Mouse (Mus musculus): ENCODE measurements around the gene 0610010K14Rik. TPM values are rescaled to one million over a fixed set of nuclear protein-coding genes. Genes with fewer than 3 reads are reported as not detected.

Gene 0610010K14Rik
- total RNA-seq (2023), result 70.8 TPM

DNA sequence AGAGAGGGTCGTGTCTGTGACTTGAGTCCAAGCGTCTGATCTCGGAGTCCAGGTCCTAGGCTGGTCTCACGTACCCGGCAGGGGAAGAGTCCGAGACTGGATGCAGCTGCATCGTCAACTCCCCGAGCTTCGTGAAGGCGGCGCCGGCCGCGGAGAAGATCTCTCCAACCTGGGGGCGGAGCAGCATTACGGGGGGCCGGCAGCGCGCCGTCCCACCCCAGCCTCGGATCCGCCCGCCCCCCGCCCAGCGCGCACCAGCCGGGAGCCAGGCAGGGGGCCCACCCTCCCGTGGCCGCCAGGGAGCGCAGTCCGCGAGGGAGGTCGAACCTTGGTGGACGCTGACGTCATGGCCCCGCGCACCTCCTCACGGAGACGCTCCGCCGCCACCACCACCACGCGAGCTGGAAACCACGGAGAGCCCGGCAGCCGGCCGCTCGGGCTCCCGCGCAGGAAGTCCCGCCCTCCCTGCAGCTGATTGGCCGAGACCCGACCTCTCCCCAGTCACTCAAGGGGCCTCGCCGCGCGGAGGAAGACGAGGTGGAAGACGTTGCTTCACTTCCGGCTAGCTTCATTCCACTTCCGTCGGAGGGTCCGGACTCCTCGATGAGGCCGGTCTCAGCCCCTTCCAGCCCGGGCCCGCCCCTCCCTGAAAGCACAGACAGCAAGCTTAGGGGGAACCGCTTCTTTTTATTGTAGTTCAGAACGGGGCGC, at the start of gene 0610010K14Rik:
Gene 0610010K14Rik, minus strand, starts transcription at position 458 of the 711 bp plus-strand sequence.

DNA sequence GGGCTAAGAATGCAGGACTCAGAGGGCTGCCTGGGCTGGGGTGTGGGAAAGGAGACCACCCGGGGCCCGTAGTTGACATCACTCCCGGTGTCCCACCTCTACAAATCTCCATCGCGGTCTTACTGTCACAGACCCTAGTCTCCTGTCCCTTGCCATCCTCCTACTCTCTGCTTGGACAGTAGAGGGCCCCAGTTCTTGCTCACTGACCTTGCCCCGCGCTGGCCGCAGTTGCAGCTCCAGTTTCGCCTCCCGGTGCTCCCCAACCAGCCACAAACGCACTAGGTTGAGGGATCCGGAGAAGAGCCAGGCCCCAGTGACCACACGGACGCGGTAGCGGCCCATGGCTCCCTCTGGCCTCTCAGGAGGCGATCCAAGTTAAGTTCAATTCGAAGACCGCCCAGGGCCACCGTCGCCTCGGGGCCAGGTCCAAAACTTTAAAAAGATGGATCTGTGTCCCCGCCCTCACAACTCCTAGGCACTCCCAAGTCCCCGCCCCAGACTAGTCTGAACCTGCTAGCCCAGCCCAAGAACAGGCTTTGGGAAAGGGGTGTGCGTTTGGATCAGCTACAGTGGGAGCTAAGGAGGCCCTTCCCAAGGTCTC, 17.3 kb upstream of the 0610010K14Rik start, which contains the start of gene Alox12:
Gene Alox12, minus strand, starts transcription at position 423 of the 601 bp plus-strand sequence.

DNA sequence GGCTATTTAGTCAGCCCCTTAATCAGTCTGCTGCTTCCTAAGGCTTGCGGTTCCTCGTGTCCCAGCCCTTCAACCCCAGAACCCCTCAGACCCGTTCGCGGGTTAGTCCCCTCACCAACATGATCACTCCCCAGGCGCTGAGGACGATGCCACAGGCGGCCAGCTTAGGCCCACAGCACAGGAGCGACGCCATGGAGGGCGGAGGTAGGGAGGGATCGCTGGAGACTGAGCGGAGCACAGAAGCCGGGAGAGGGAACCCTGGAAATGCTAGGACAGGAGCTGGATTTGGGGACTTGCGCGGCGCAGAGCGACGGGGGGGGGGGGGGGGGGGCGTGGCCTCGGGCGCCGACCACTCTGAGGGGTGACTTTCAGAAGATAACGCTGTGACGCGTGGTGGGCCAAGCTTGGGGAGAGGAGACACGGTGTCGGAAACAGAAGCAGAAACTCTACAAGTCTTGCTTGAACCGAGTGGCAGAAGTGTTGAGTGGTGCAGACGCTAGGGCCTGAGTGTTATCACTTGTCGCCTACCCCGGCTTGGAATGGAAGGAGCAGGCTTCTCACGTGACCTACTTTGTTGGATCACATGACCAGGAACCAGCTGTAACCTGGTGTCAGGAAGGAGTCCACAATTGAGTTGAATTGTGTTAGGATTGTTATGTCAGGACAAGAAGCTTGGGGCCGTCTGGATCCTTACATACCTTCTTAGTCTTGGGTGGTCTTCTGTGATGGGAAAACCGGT, 2.0 kb upstream of the 0610010K14Rik start, which contains the start of the genes Gm21988 and Rnasek:
Gene Gm21988, minus strand, starts transcription at position 290 of the 739 bp plus-strand sequence.
Gene Rnasek, minus strand, starts transcription at position 302 of the 739 bp plus-strand sequence.

GRCm38 (mm10) chr11:70229260-70230010, 8.3 kb downstream of the 0610010K14Rik start, which contains the start of gene Bcl6b:
Gene Bcl6b, minus strand, starts transcription at chr11:70229798.

GRCm38 (mm10) chr11:70220731-70221602, 16.7 kb downstream of the 0610010K14Rik start, which contains the start of gene Slc16a13:
Gene Slc16a13, minus strand, starts transcription at chr11:70221064.

DNA sequence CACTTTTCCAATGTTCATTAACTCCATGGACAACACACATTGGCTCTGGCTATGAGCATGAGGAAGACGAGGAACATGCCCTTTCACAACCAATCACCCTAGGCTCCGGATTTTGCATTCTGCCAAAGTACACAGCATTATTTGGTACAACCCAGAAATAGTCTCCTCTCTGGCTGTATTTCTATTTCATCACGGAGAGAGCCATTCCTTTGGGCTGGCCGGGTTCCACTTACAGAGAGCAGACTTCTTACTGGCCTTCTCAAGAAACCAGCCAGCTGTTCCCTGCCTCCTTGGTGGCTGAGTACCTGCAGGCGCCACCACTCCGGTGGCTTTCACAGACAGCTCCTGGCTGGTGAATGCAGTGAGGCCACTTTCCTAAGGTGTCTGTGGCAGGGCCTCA, 25.3 kb downstream of the 0610010K14Rik start, which contains the start of gene Slc16a11:
Gene Slc16a11, plus strand, starts transcription at position 330 of the 400 bp plus-strand sequence.

Other genes with a start within 250 kb of the 0610010K14Rik start
- 187 TPM for gene Gabarap, start 246.8 kb downstream of the 0610010K14Rik start, total RNA-seq (2023)
- gene Phf23, start 242.1 kb downstream of the 0610010K14Rik start, total RNA-seq (2023), result 50.0 TPM
- gene Dvl2, start 237.3 kb downstream of the 0610010K14Rik start, total RNA-seq (2023), result 26.9 TPM
- gene Acadvl, start 222.5 kb downstream of the 0610010K14Rik start, total RNA-seq (2023), result 57.5 TPM
- 38.6 TPM for gene Dlg4, start 221.0 kb downstream of the 0610010K14Rik start, total RNA-seq (2023)
- not detected for gene Asgr1, start 183.8 kb downstream of the 0610010K14Rik start, total RNA-seq (2023)
- gene Asgr2, start 145.3 kb downstream of the 0610010K14Rik start, total RNA-seq (2023), result not detected
- gene Mgl2, start 107.6 kb downstream of the 0610010K14Rik start, total RNA-seq (2023), result not detected
- 1.5 TPM for gene Clec10a, start 81.7 kb downstream of the 0610010K14Rik start, total RNA-seq (2023)
- gene Slc16a11, start 25.2 kb downstream of the 0610010K14Rik start, total RNA-seq (2023), result not detected
- gene Slc16a13, start 16.9 kb downstream of the 0610010K14Rik start, total RNA-seq (2023), result 1.8 TPM
- gene Bcl6b, start 8.1 kb downstream of the 0610010K14Rik start, total RNA-seq (2023), result 0.21 TPM
- gene Gm21988, start 1.9 kb upstream of the 0610010K14Rik start, total RNA-seq (2023), result 2.5 TPM
- gene Rnasek, start 1.9 kb upstream of the 0610010K14Rik start, total RNA-seq (2023), result 62.8 TPM
- 0.73 TPM for gene Alox12, start 17.4 kb upstream of the 0610010K14Rik start, total RNA-seq (2023)
- gene Alox12e, start 84.7 kb upstream of the 0610010K14Rik start, total RNA-seq (2023), result not detected
- 0.62 TPM for gene Alox15, start 114.1 kb upstream of the 0610010K14Rik start, total RNA-seq (2023)
- gene Pelp1, start 172.1 kb upstream of the 0610010K14Rik start, total RNA-seq (2023), result 27.5 TPM
- 223 TPM for gene Arrb2, start 194.7 kb upstream of the 0610010K14Rik start, total RNA-seq (2023)
- gene Med11, start 214.0 kb upstream of the 0610010K14Rik start, total RNA-seq (2023), result 52.7 TPM
- gene Zmynd15, start 221.5 kb upstream of the 0610010K14Rik start, total RNA-seq (2023), result 0.91 TPM
- gene Cxcl16, start 222.1 kb upstream of the 0610010K14Rik start, total RNA-seq (2023), result 1.5 TPM

Data from CD4-positive naive resting alpha-beta T cell, adult 76 days (primary cell).